Mouse (Mus musculus): ENCODE measurements around the gene Dnajc2.

DNA sequence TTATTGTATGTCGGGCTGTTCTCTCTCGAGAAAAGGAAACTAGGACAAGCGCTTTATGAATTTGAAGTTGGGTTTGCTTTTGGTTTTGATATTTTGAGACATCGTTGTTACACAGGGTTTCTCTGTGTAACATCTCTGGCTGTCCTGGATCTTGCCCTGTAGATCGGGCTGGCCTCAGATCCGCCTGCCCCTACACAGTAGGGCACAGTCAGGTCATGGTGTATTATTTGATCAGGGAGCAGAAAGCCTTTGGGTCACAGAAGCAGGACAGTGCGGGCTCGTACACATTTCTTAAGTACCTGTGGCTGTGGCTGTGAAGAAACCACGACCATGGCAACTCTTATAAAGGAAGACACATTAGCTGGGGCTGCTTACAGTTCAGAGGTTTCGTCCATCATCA, 47.4 kb downstream of the Dnajc2 start:
- TF ChIP-seq CTCF (IDR thresholded peaks at IDR 0.05; ENCODE audit: borderline replicate concordance, insufficient read depth, low read length) (no peak), POLR2A (IDR thresholded peaks at IDR 0.05; ENCODE audit: low read depth, low read length) (no peak)
